Mouse (Mus musculus) forebrain, embryonic 16.5 days (tissue): Measurements from ENCODE around the gene Kdm4b. TPM values are rescaled to one million over a fixed set of nuclear protein-coding genes. Genes with fewer than 3 reads are reported as not detected.

Experiments
- ATAC-seq: fragments of 200-750 bp; cut with Nextera tagmentation; 2 replicates; pipeline ENCODE4 v1.8.0; 2017; ENCODE audit warnings: mild to moderate bottlenecking, moderate library complexity
- H3K27ac ChIP-seq: fragments of 300-500 bp; sonication (generic); 2 replicates; pipeline ENCODE4 v1.5.1; 2014; ENCODE audit warnings: low read length, control low read depth
- H3K27me3 ChIP-seq: fragments of 300-500 bp; sonication (generic); replicated peaks from 2 replicates; pipeline ENCODE4 v1.6.1; 2014; ENCODE audit warnings: low read length; ENCODE audit not compliant: control insufficient read depth, insufficient read depth
- H3K36me3 ChIP-seq: fragments of 300-500 bp; sonication (generic); 2 replicates; pipeline ENCODE4 v1.6.1; 2014; ENCODE audit not compliant: control insufficient read depth, insufficient read depth
- H3K4me1 ChIP-seq: fragments of 300-500 bp; sonication (generic); replicated peaks from 2 replicates; pipeline ENCODE4 v1.6.1; 2014; ENCODE audit warnings: low read length; ENCODE audit not compliant: control insufficient read depth, insufficient read depth
- H3K4me2 ChIP-seq: fragments of 300-500 bp; sonication (generic); 2 replicates; pipeline ENCODE4 v1.6.1; 2014; ENCODE audit warnings: mild to moderate bottlenecking, low read length, control low read depth
- H3K4me3 ChIP-seq: fragments of 300-500 bp; sonication (generic); replicated peaks from 2 replicates; pipeline ENCODE4 v1.5.1; 2014; ENCODE audit warnings: mild to moderate bottlenecking, low read length, control low read depth
- H3K9ac ChIP-seq: fragments of 300-500 bp; sonication (generic); replicated peaks from 2 replicates; pipeline ENCODE4 v1.6.1; 2014; ENCODE audit warnings: low read depth, low read length, control low read depth
- H3K9me3 ChIP-seq: fragments of 300-500 bp; sonication (generic); 2 replicates; pipeline ENCODE4 v1.6.1; 2016; ENCODE audit warnings: low read length; ENCODE audit not compliant: control insufficient read depth
- WGBS: fragments of 180-500 bp; shearing (Covaris S2); extraction: QIAGEN DNeasy Blood & Tissue Kit; methylation state at CpG from one replicate; pipeline ENCODE4 v1.1.7; 2014; 5-methylcytosine and 5-hydroxymethylcytosine counted together
- microRNA-seq: library from miRNA; unstranded; fragments of <30 nt; microRNA quantifications from one replicate; pipeline ENCODE4, GENCODE M21; 2017
- polyA plus RNA-seq: library from polyadenylated mRNA; unstranded; fragments of >200 nt; fragmentation: Nextera tagmentation; extraction: Ambion mirVana; gene quantifications from 2 replicates; pipeline ENCODE4 v1.2.1, GENCODE M21; 2015

Kdm4b gene
- polyA plus RNA-seq, 1 experiment from 2014 or later: 81.6 TPM

DNA sequence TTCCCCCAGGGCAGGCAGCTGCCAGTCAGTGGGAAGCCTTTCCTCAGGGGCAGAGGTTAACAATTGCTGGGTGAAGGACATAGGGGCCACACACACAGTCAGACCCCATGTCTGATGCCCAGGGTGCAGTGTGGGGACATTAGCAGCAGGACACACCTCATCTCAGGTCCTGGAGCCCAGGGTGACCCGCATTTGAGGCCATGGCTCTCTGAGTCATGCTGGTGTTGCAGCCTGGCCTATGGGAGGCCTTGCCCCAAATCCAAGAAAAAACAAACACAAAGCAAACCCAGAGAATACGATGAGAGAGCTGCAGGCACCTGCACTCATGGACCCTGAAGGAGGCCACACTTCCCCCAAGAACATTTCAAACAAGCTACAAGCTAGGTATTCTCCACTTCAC, 121.9 kb downstream of the Kdm4b start:
- 79% methylated on average over 2 of the region's 2 CpGs for WGBS
- Histone ChIP-seq H3K4me3 (no peak overlapping the region), H3K27me3 (no peaks in the 10 kb centered on the region), H3K27ac (no peak overlapping the region), H3K4me1 (peaks cover 21% of the 10 kb centered on the region), H3K9ac (no peak overlapping the region), H3K4me2 (no peak overlapping the region), H3K36me3 (peaks cover 46% of the 10 kb centered on the region), H3K9me3 (no peaks in the 10 kb centered on the region)
- ATAC-seq: no peak

Small RNA genes within 50 kb of the gene (microRNA-seq; reads per million reads assigned to microRNA genes)
- gene Mir6977: 3.5 reads per million, percentile 14 among the genes with 10 or more reads in this experiment

Other genes starting within 250 kb of the Kdm4b start
- gene Hdgfl2, start 246.4 kb upstream of the Kdm4b start, polyA plus RNA-seq: 151 and 158 TPM in 2 replicates
- gene Plin4, start 216.3 kb upstream of the Kdm4b start, polyA plus RNA-seq: 0.09 and 0.14 TPM in 2 replicates
- gene Plin5, start 208.5 kb upstream of the Kdm4b start, polyA plus RNA-seq: 0.67 and 1.4 TPM in 2 replicates
- 0.22 TPM in 1 of 2 replicates, not detected in the other for gene Lrg1, start 204.1 kb upstream of the Kdm4b start, polyA plus RNA-seq
- gene Sema6b, start 185.7 kb upstream of the Kdm4b start, polyA plus RNA-seq: 10.1 and 10.7 TPM in 2 replicates
- 10.1 and 10.2 TPM in 2 replicates for gene Tnfaip8l1, start 163.6 kb upstream of the Kdm4b start, polyA plus RNA-seq
- gene Mydgf, start 142.1 kb upstream of the Kdm4b start, polyA plus RNA-seq: 54.2 and 63.8 TPM in 2 replicates
- 32.1 and 32.3 TPM in 2 replicates for gene Dpp9, start 107.2 kb upstream of the Kdm4b start, polyA plus RNA-seq
- gene Fem1a, start 69.3 kb upstream of the Kdm4b start, polyA plus RNA-seq: 23.4 and 24.5 TPM in 2 replicates
- 1.6 and 1.9 TPM in 2 replicates for gene Ticam1, start 49.3 kb upstream of the Kdm4b start, polyA plus RNA-seq
- 9.3 and 12.6 TPM in 2 replicates for gene Plin3, start 33.2 kb upstream of the Kdm4b start, polyA plus RNA-seq
- gene Arrdc5, start 25.8 kb upstream of the Kdm4b start, polyA plus RNA-seq: not detected in 2 replicates
- 48.1 and 52.2 TPM in 2 replicates for gene Uhrf1, start 22.7 kb upstream of the Kdm4b start, polyA plus RNA-seq
- gene Ptprs, start 150.4 kb downstream of the Kdm4b start, polyA plus RNA-seq: 359 and 391 TPM in 2 replicates
- gene Znrf4, start 186.4 kb downstream of the Kdm4b start, polyA plus RNA-seq: 0.21 TPM in 1 of 2 replicates, not detected in the other
- 0.51 and 0.92 TPM in 2 replicates for gene Gm20219, start 228.3 kb downstream of the Kdm4b start, polyA plus RNA-seq